In the genomic region with DNA sequence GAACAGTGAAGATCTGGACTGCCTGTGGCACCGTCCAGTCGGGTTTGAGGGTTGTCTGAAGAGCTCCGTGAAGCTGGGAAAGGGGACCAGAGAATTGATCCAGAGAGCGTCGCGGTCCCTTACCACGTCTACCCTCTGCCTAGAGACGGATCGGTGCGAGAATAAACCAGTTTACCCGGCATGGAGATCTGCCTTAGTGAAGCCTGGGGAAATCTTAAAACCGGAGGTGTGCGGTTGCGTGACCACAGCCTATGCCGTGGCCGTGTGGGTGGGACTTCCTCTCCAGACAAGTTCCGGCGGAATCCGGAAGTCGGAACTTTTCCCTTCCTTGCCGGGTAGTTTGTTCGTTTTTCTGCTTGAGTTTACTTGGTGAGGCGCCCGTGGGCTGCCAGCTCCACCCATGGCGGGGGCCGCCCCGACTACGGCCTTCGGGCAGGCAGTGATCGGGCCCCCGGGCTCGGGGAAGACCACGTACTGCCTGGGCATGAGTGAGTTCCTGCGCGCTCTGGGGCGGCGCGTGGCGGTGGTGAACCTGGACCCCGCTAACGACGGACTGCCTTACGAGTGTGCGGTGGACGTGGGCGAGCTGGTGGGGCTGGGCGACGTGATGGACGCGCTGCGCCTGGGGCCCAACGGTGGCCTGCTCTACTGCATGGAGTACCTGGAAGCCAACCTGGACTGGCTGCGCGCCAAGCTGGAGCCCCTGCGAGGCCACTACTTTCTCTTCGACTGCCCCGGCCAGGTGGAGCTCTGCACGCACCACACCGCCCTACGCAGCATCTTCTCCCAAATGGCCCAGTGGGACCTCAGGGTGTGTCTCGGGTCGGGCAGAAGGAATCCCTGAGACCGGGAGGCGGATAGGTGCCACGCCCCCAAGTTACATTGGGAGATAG, we compare ENCODE assay signal across 8 mouse cellular contexts. TPM values are rescaled to one million over a fixed set of nuclear protein-coding genes. Genes with fewer than 3 reads are reported as not detected.
A peak's percentile ranks its signal among the peaks of the same experiment; 100 is the strongest.
DNase-seq lines count a peak whose midpoint lies in the region; ATAC-seq and TF ChIP-seq lines count a peak whose summit lies in the region.

A gene (plus strand): TSS at position 304 of the 893 bp plus-strand sequence.

- H3K4me3 ChIP-seq in forebrain, embryonic 14.5 days (ENCODE audit: low read depth, low read length) = peak within 1 kb of the TSS; percentile 88
- peak within 1 kb of the TSS; percentile 93 for H3K4me3 ChIP-seq in liver, postnatal 0 days (ENCODE audit: low read depth, low read length)
- peak within 1 kb of the TSS; percentile 86 for H3K4me3 ChIP-seq in neural tube, embryonic 14.5 days (ENCODE audit: low read depth, low read length)
- H3K4me3 ChIP-seq in testis, adult 2 months (ENCODE audit: control insufficient read depth, low read depth, low read length) = peak within 1 kb of the TSS; percentile 99

- H3K4me2 ChIP-seq in forebrain, embryonic 14.5 days (ENCODE audit: low read length) = peak within 1 kb of the TSS; percentile 100
- H3K4me2 ChIP-seq in liver, postnatal 0 days (ENCODE audit: low read depth, low read length) = peak within 1 kb of the TSS; percentile 100
- peak within 1 kb of the TSS; percentile 100 for H3K4me2 ChIP-seq in neural tube, embryonic 14.5 days (ENCODE audit: low read depth, low read length)

- peaks cover 65% of the 10 kb centered on the region for H3K36me3 ChIP-seq in forebrain, embryonic 14.5 days (ENCODE audit: control insufficient read depth, insufficient read depth, low read length)
- peaks cover 42% of the 10 kb centered on the region for H3K36me3 ChIP-seq in liver, postnatal 0 days (replicated peaks; ENCODE audit: insufficient read depth, low read length)
- H3K36me3 ChIP-seq in neural tube, embryonic 14.5 days (ENCODE audit: control insufficient read depth, insufficient read depth, low read length) = peaks cover 19% of the 10 kb centered on the region
- H3K36me3 ChIP-seq in testis, adult 2 months (ENCODE audit: control insufficient read depth, insufficient read depth, low read length) = peaks cover 4% of the 10 kb centered on the region

- 2% methylated on average over 65 of the region's 65 CpGs for WGBS in forebrain, embryonic 14.5 days
- 1% methylated on average over 64 of the region's 65 CpGs for WGBS in liver, postnatal 0 days (ENCODE audit: insufficient replicate concordance)
- 1% methylated on average over 65 of the region's 65 CpGs for WGBS in neural tube, embryonic 14.5 days

- TF ChIP-seq CTCF in liver, postnatal 0 days (IDR thresholded peaks at IDR 0.05; ENCODE audit: low read depth) = no peak
- no peak for TF ChIP-seq CTCF in testis, adult 2 months (IDR thresholded peaks at IDR 0.05; ENCODE audit: control insufficient read depth, insufficient read depth, insufficient replicate concordance, low read depth, low read length)

- TF ChIP-seq EP300 in liver, postnatal 0 days (IDR thresholded peaks at IDR 0.05; ENCODE audit: low read depth) = 0 out of 2 replicates have a peak, but pooled peaks have one; percentile 9

- ATAC-seq in cerebellum, adult (ENCODE audit: insufficient number of reproducible peaks, low FRiP score, low TSS enrichment) = peak; percentile 79; the same call in 1 of the 2 replicates
- peak; percentile 95 for ATAC-seq in forebrain, embryonic 14.5 days
- ATAC-seq in liver, postnatal 0 days = peak; percentile 90
- ATAC-seq in neural tube, embryonic 14.5 days (ENCODE audit: low read depth) = peak; percentile 89

- DNase-seq in ES-CJ7 (ENCODE audit: low read depth, low spot score) = peak; percentile 89
- DNase-seq in forebrain, embryonic 14.5 days (ENCODE audit: low spot score) = peak; percentile 91
- peak; percentile 78 to 86 for DNase-seq in heart, postnatal 14 days
- DNase-seq in layer of hippocampus, adult 11-12 months (ENCODE audit: low spot score) = peak; percentile 83
- peak; percentile 88 for DNase-seq in liver, postnatal 0 days

- peak; percentile 67 for TF ChIP-seq POLR2A in testis, adult 2 months (IDR thresholded peaks at IDR 0.05; ENCODE audit: control insufficient read depth, low read depth, low read length)

- H3K27ac ChIP-seq in forebrain, embryonic 14.5 days (ENCODE audit: low read depth, low read length) = peak within 1 kb of the TSS; percentile 74; the same call in 1 of the 2 replicates
- peak within 1 kb of the TSS; percentile 90 for H3K27ac ChIP-seq in liver, postnatal 0 days (ENCODE audit: low read depth)
- peak within 1 kb of the TSS; percentile 77 for H3K27ac ChIP-seq in neural tube, embryonic 14.5 days (ENCODE audit: low read depth, low read length)
- H3K27ac ChIP-seq in testis, adult 2 months (ENCODE audit: control insufficient read depth, insufficient read depth, low read depth, low read length) = peak within 1 kb of the TSS; percentile 94

- peak within 1 kb of the TSS; percentile 89 for H3K9ac ChIP-seq in forebrain, embryonic 14.5 days (ENCODE audit: low read length)
- H3K9ac ChIP-seq in liver, postnatal 0 days (replicated peaks) = peak within 1 kb of the TSS; percentile 84
- peak within 1 kb of the TSS; percentile 64 for H3K9ac ChIP-seq in neural tube, embryonic 14.5 days (replicated peaks; ENCODE audit: low read depth, low read length)

- no peaks in the 10 kb centered on the region for H3K27me3 ChIP-seq in forebrain, embryonic 14.5 days (replicated peaks; ENCODE audit: control insufficient read depth, insufficient read depth, low read length)
- no peaks in the 10 kb centered on the region for H3K27me3 ChIP-seq in liver, postnatal 0 days (ENCODE audit: insufficient read depth, low read length)
- no peaks in the 10 kb centered on the region for H3K27me3 ChIP-seq in neural tube, embryonic 14.5 days (ENCODE audit: control insufficient read depth, insufficient read depth, low read length)
- no peaks in the 10 kb centered on the region for H3K27me3 ChIP-seq in testis, adult 2 months (ENCODE audit: control insufficient read depth, insufficient read depth, low read length)

- no peaks in the 10 kb centered on the region for H3K9me3 ChIP-seq in forebrain, embryonic 14.5 days (replicated peaks; ENCODE audit: control insufficient read depth, low read length)
- no peaks in the 10 kb centered on the region for H3K9me3 ChIP-seq in liver, postnatal 0 days (ENCODE audit: low read length)
- no peaks in the 10 kb centered on the region for H3K9me3 ChIP-seq in neural tube, embryonic 14.5 days (ENCODE audit: control insufficient read depth, low read length)

- H3K4me1 ChIP-seq in forebrain, embryonic 14.5 days (ENCODE audit: control insufficient read depth, insufficient read depth, low read length) = peaks cover 10% of the 10 kb centered on the region; the same call in 1 of the 2 replicates
- H3K4me1 ChIP-seq in liver, postnatal 0 days (ENCODE audit: insufficient read depth) = peaks cover 14% of the 10 kb centered on the region
- peaks cover 13% of the 10 kb centered on the region for H3K4me1 ChIP-seq in neural tube, embryonic 14.5 days (ENCODE audit: control insufficient read depth, insufficient read depth, low read length)
- H3K4me1 ChIP-seq in testis, adult 2 months (ENCODE audit: control insufficient read depth, insufficient read depth, low read length) = peaks cover 8% of the 10 kb centered on the region

- intact Hi-C loops in heart, postnatal 14 days (cut with DNase I) = no loop called here

RNA-seq across cellular contexts. Expression of the gene that starts here (rescaled TPM):
- 29.3 and 30.1 TPM in 2 replicates for polyA plus RNA-seq in forebrain, embryonic 14.5 days (2014; fragmentation: Nextera tagmentation; extraction: Ambion mirVana)
- 1 to 10 TPM; 7.7 to 8.6 TPM for total RNA-seq in heart, postnatal 14 days (2021)
- 10.2 and 10.9 TPM in 2 replicates for polyA plus RNA-seq in liver, postnatal 0 days (2015; fragmentation: Nextera tagmentation; extraction: Ambion mirVana)
- 17.0 and 18.8 TPM in 2 replicates for polyA plus RNA-seq in neural tube, embryonic 14.5 days (2014; fragmentation: Nextera tagmentation; extraction: Ambion mirVana)
- 30.9 and 37.4 TPM in 2 replicates for polyA plus RNA-seq in testis, adult 2 months (2012; rRNA removed)

Comparison
In these comparisons a context has a peak if more than half of its experiments do, and no peak if none do; other contexts are left out.
1. Peak in every context shown above with its lines: DNase-seq, ATAC-seq, H3K4me3 ChIP-seq and H3K27ac ChIP-seq.